Mouse (Mus musculus): Measurements from ENCODE around the gene Ankub1. TPM values are rescaled to one million over a fixed set of nuclear protein-coding genes. Genes with fewer than 3 reads are reported as not detected.
A peak's percentile ranks its signal among the peaks of the same experiment; 100 is the strongest.

The Ankub1 gene
- polyA plus RNA-seq, 1 experiment from 2014 or later: not detected

GRCm38 (mm10) chr3:57653646-57654045 is 39.0 kb downstream of the Ankub1 start:
- Histone ChIP-seq H3K9ac (ENCODE audit: low read depth, low read length) (no peak overlapping the region), H3K27me3 (ENCODE audit: control insufficient read depth, insufficient read depth, low read depth, low read length) (no peaks in the 10 kb centered on the region), H3K9me3 (replicated peaks; ENCODE audit: control insufficient read depth, low read length) (no peaks in the 10 kb centered on the region), H3K4me1 (ENCODE audit: control insufficient read depth, low read depth, low read length) (no peaks in the 10 kb centered on the region; the same call in 1 of the 2 replicates), H3K27ac (ENCODE audit: low read length) (no peak overlapping the region), H3K36me3 (ENCODE audit: control insufficient read depth, insufficient read depth) (no peaks in the 10 kb centered on the region), H3K4me2 (ENCODE audit: low read depth, low read length) (no peak overlapping the region), H3K4me3 (ENCODE audit: low read depth, low read length) (no peak overlapping the region)
- 52% methylated on average over 3 of the region's 3 CpGs for WGBS (ENCODE audit: insufficient replicate concordance)
- no peak for ATAC-seq (ENCODE audit: low read depth)

GRCm38 (mm10) chr3:57652485-57652884 is 40.1 kb downstream of the Ankub1 start:
- no peak for ATAC-seq (ENCODE audit: low read depth)
- Histone ChIP-seq H3K9me3 (replicated peaks; ENCODE audit: control insufficient read depth, low read length) (no peaks in the 10 kb centered on the region), H3K36me3 (ENCODE audit: control insufficient read depth, insufficient read depth) (no peaks in the 10 kb centered on the region), H3K27me3 (ENCODE audit: control insufficient read depth, insufficient read depth, low read depth, low read length) (no peaks in the 10 kb centered on the region), H3K4me2 (ENCODE audit: low read depth, low read length) (no peak overlapping the region), H3K9ac (ENCODE audit: low read depth, low read length) (no peak overlapping the region), H3K4me1 (ENCODE audit: control insufficient read depth, low read depth, low read length) (no peaks in the 10 kb centered on the region; the same call in 1 of the 2 replicates), H3K4me3 (ENCODE audit: low read depth, low read length) (no peak overlapping the region), H3K27ac (ENCODE audit: low read length) (no peak overlapping the region)
- 72% methylated on average over 3 of the region's 3 CpGs for WGBS (ENCODE audit: insufficient replicate concordance)

- ATAC-seq (ENCODE audit: low read depth): no peak
- Histone ChIP-seq H3K36me3 (ENCODE audit: control insufficient read depth, insufficient read depth) (no peaks in the 10 kb centered on the region), H3K4me3 (ENCODE audit: low read depth, low read length) (peak overlapping the region; percentile 86), H3K4me2 (ENCODE audit: low read depth, low read length) (peak overlapping the region; percentile 77), H3K4me1 (ENCODE audit: control insufficient read depth, low read depth, low read length) (no peaks in the 10 kb centered on the region; the same call in 1 of the 2 replicates), H3K9ac (ENCODE audit: low read depth, low read length) (peak overlapping the region; percentile 77), H3K9me3 (replicated peaks; ENCODE audit: control insufficient read depth, low read length) (no peaks in the 10 kb centered on the region), H3K27me3 (ENCODE audit: control insufficient read depth, insufficient read depth, low read depth, low read length) (no peaks in the 10 kb centered on the region), H3K27ac (ENCODE audit: low read length) (no peak overlapping the region)
- 63% methylated on average over 3 of the region's 3 CpGs for WGBS (ENCODE audit: insufficient replicate concordance)
These were observed 40.7 kb downstream of the Ankub1 start for GRCm38 (mm10) chr3:57651865-57652259.

GRCm38 (mm10) chr3:57651231-57651864 is 41.3 kb downstream of the Ankub1 start, which contains the start of gene Commd2:
TSS of gene Commd2 (minus strand) at chr3:57651715.
- H3K4me2 ChIP-seq (ENCODE audit: low read depth, low read length): peak within 1 kb of the TSS; percentile 77
- no peaks in the 10 kb centered on the region; the same call in 1 of the 2 replicates for H3K4me1 ChIP-seq (ENCODE audit: control insufficient read depth, low read depth, low read length)
- no peaks in the 10 kb centered on the region for H3K27me3 ChIP-seq (ENCODE audit: control insufficient read depth, insufficient read depth, low read depth, low read length)
- H3K4me3 ChIP-seq (ENCODE audit: low read depth, low read length): peak within 1 kb of the TSS; percentile 86
- peak within 1 kb of the TSS; percentile 66 for H3K27ac ChIP-seq (ENCODE audit: low read length)
- peak; percentile 92 for ATAC-seq (ENCODE audit: low read depth)
- WGBS (ENCODE audit: insufficient replicate concordance): under 1% methylated on average over 42 of the region's 42 CpGs
- H3K9ac ChIP-seq (ENCODE audit: low read depth, low read length): peak within 1 kb of the TSS; percentile 77
- no peaks in the 10 kb centered on the region for H3K9me3 ChIP-seq (replicated peaks; ENCODE audit: control insufficient read depth, low read length)
- H3K36me3 ChIP-seq (ENCODE audit: control insufficient read depth, insufficient read depth): no peaks in the 10 kb centered on the region

GRCm38 (mm10) chr3:57643191-57643590 is 49.4 kb downstream of the Ankub1 start:
- Histone ChIP-seq H3K9me3 (replicated peaks; ENCODE audit: control insufficient read depth, low read length) (no peaks in the 10 kb centered on the region), H3K27ac (ENCODE audit: low read length) (no peak overlapping the region), H3K4me3 (ENCODE audit: low read depth, low read length) (no peak overlapping the region), H3K4me1 (ENCODE audit: control insufficient read depth, low read depth, low read length) (no peaks in the 10 kb centered on the region), H3K36me3 (ENCODE audit: control insufficient read depth, insufficient read depth) (peaks cover 4% of the 10 kb centered on the region; the same call in 1 of the 2 replicates), H3K4me2 (ENCODE audit: low read depth, low read length) (no peak overlapping the region), H3K9ac (ENCODE audit: low read depth, low read length) (no peak overlapping the region), H3K27me3 (ENCODE audit: control insufficient read depth, insufficient read depth, low read depth, low read length) (no peaks in the 10 kb centered on the region)
- WGBS (ENCODE audit: insufficient replicate concordance): 78% methylated on average over 6 of the region's 6 CpGs
- ATAC-seq (ENCODE audit: low read depth): no peak

- ATAC-seq (ENCODE audit: low read depth): no peak
- 52% methylated on average over 6 of the region's 6 CpGs for WGBS (ENCODE audit: insufficient replicate concordance)
These were observed 55.0 kb downstream of the Ankub1 start for GRCm38 (mm10) chr3:57637596-57637995.

GRCm38 (mm10) chr3:57634763-57635487 is 57.7 kb downstream of the Ankub1 start:
- Histone ChIP-seq H3K27ac (ENCODE audit: low read length) (no peak overlapping the region), H3K36me3 (ENCODE audit: control insufficient read depth, insufficient read depth) (no peaks in the 10 kb centered on the region), H3K4me3 (ENCODE audit: low read depth, low read length) (no peak overlapping the region), H3K4me1 (ENCODE audit: control insufficient read depth, low read depth, low read length) (no peaks in the 10 kb centered on the region), H3K9ac (ENCODE audit: low read depth, low read length) (no peak overlapping the region), H3K4me2 (ENCODE audit: low read depth, low read length) (no peak overlapping the region), H3K27me3 (ENCODE audit: control insufficient read depth, insufficient read depth, low read depth, low read length) (no peaks in the 10 kb centered on the region), H3K9me3 (replicated peaks; ENCODE audit: control insufficient read depth, low read length) (no peaks in the 10 kb centered on the region)
- ATAC-seq (ENCODE audit: low read depth): no peak
- WGBS (ENCODE audit: insufficient replicate concordance): 57% methylated on average over 3 of the region's 3 CpGs

More at GRCm38 (mm10) chr3:57637596-57637995, 55.0 kb downstream of the Ankub1 start:
- Histone ChIP-seq H3K4me3 (ENCODE audit: low read depth, low read length) (no peak overlapping the region), H3K9ac (ENCODE audit: low read depth, low read length) (no peak overlapping the region), H3K9me3 (replicated peaks; ENCODE audit: control insufficient read depth, low read length) (no peaks in the 10 kb centered on the region), H3K27ac (ENCODE audit: low read length) (no peak overlapping the region), H3K4me2 (ENCODE audit: low read depth, low read length) (no peak overlapping the region), H3K36me3 (ENCODE audit: control insufficient read depth, insufficient read depth) (no peaks in the 10 kb centered on the region), H3K4me1 (ENCODE audit: control insufficient read depth, low read depth, low read length) (no peaks in the 10 kb centered on the region), H3K27me3 (ENCODE audit: control insufficient read depth, insufficient read depth, low read depth, low read length) (no peaks in the 10 kb centered on the region)

GRCm38 (mm10) chr3:57626954-57627513 is 65.6 kb downstream of the Ankub1 start:
- Histone ChIP-seq H3K4me3 (ENCODE audit: low read depth, low read length) (no peak overlapping the region), H3K27ac (ENCODE audit: low read length) (no peak overlapping the region), H3K36me3 (ENCODE audit: control insufficient read depth, insufficient read depth) (no peaks in the 10 kb centered on the region), H3K4me1 (ENCODE audit: control insufficient read depth, low read depth, low read length) (no peaks in the 10 kb centered on the region), H3K9me3 (replicated peaks; ENCODE audit: control insufficient read depth, low read length) (no peaks in the 10 kb centered on the region), H3K27me3 (ENCODE audit: control insufficient read depth, insufficient read depth, low read depth, low read length) (no peaks in the 10 kb centered on the region), H3K9ac (ENCODE audit: low read depth, low read length) (no peak overlapping the region), H3K4me2 (ENCODE audit: low read depth, low read length) (no peak overlapping the region)
- no peak for ATAC-seq (ENCODE audit: low read depth)
- WGBS (ENCODE audit: insufficient replicate concordance): 56% methylated on average over 11 of the region's 11 CpGs
